Mouse (Mus musculus) cerebellum, adult 11 months (tissue): Measurements from ENCODE around the gene Ifna7.
A peak's percentile ranks its signal among the peaks of the same experiment; 100 is the strongest.
"Not testable (repeated sequence)": the region's sequence is repeated elsewhere in the genome, so short reads cannot be mapped to it uniquely, and the experiment has no call there.

Experiments used
- DNase-seq: peaks from one replicate; pipeline ENCODE4 v3.0.0; 2022

The Ifna7 gene

DNA sequence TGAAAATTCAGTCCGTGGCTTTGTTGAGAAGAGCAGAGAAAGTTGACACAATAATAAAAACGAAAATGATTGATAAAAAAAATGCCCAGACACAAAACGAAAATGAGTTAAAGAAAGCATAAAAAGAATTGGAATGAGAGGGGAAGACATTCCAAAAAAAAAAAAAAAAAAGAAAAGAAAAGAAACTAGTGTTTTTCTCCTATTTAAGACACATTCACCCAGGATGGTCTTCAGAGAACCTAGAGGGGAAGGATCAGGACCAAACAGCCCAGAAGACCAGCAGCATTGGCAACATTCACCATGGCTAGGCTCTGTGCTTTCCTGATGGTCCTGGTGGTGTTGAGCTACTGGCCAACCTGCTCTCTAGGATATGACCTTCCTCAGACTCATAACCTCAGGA, at the start of gene Ifna7:
TSS of gene Ifna7 (plus strand) at position 301 of the 400 bp plus-strand sequence.
- no peak for DNase-seq

DNA sequence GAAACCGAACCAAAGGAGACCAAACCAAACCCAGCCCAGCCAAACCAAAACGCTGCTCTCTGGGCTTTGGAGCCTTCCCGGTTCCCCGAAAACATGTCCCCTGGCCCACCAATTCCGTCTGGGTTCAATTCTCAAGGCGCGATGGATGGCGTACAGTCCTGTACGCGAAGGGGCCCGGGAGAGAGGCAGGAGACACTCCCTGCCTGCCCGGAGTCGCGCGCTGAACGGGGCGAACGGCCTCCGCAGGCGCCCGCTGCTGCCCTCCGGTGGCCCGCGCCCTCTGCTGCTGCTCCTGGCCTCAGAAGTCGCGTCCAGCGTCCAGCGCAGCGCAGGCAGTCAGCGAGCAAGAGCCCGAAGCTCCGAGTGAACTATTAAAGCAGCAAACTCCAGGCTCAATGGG, 42.5 kb upstream of the Ifna7 start, which contains the start of gene Gm13290:
TSS of gene Gm13290 (plus strand) at position 301 of the 400 bp plus-strand sequence.
- not testable (repeated sequence) for DNase-seq

DNA sequence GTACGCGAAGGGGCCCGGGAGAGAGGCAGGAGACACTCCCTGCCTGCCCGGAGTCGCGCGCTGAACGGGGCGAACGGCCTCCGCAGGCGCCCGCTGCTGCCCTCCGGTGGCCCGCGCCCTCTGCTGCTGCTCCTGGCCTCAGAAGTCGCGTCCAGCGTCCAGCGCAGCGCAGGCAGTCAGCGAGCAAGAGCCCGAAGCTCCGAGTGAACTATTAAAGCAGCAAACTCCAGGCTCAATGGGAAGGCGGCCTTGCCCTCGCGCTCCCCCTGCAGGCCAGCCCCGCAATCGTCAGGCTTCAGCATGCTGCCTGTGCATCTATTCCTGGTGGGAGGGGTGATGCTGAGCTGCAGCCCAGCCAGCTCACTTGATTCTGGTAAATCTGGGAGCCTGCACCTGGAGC, 39.4 kb upstream of the Ifna7 start, which contains the start of gene Gm13289:
TSS of gene Gm13289 (plus strand) at position 301 of the 400 bp plus-strand sequence.
- DNase-seq, result not testable (repeated sequence)

DNA sequence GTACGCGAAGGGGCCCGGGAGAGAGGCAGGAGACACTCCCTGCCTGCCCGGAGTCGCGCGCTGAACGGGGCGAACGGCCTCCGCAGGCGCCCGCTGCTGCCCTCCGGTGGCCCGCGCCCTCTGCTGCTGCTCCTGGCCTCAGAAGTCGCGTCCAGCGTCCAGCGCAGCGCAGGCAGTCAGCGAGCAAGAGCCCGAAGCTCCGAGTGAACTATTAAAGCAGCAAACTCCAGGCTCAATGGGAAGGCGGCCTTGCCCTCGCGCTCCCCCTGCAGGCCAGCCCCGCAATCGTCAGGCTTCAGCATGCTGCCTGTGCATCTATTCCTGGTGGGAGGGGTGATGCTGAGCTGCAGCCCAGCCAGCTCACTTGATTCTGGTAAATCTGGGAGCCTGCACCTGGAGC, 36.5 kb upstream of the Ifna7 start, which contains the start of gene Gm13272:
TSS of gene Gm13272 (plus strand) at position 301 of the 400 bp plus-strand sequence.
- not testable (repeated sequence) for DNase-seq

DNA sequence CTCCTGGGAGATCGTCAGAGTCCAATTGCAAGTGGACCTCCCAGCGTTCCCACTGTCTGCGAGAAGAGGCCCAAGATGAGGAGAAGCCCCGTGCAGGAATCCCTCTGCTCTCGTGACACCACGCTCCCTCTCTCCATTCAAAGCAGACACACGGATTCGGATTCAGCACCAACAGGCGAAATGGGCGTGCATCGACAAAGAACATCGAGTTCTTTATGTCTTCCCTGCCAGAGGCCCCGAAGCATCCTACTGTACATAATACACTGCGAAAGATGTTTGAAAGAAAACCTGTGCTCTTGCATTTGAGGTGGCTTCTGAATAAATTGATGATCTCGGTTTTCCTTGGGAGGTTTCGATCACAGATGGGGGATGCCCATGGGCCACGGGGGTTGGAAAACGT, 35.7 kb upstream of the Ifna7 start:
- DNase-seq, result not testable (repeated sequence)

DNA sequence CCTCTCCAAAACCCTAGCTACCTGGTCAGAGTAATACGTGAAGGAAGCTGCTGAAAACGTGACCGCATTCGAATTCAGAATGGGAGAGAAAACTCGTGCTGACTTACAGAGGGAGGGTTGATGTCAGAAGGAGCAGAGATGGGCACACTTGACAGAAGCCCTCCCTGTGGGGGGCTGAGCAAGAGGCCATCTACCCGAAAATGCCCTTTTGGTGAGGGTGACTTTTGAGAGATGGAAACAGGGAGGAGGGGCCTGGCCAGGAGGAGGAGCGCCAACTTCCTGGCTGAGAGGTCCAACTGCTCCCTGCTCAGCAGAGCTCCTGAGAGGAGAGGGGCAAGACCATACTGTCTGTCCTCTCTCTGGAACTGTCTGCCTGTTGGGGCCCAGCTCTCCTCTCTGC, 34.2 kb upstream of the Ifna7 start, which contains the start of gene Ifnz:
TSS of gene Ifnz (plus strand) at position 301 of the 400 bp plus-strand sequence.
- DNase-seq, result not testable (repeated sequence)

DNA sequence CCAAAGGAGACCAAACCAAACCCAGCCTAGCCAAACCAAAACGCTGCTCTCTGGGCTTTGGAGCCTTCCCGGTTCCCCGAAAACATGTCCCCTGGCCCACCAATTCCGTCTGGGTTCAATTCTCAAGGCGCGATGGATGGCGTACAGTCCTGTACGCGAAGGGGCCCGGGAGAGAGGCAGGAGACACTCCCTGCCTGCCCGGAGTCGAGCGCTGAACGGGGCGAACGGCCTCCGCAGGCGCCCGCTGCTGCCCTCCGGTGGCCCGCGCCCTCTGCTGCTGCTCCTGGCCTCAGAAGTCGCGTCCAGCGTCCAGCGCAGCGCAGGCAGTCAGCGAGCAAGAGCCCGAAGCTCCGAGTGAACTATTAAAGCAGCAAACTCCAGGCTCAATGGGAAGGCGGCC, 33.7 kb upstream of the Ifna7 start:
- not testable (repeated sequence) for DNase-seq

DNA sequence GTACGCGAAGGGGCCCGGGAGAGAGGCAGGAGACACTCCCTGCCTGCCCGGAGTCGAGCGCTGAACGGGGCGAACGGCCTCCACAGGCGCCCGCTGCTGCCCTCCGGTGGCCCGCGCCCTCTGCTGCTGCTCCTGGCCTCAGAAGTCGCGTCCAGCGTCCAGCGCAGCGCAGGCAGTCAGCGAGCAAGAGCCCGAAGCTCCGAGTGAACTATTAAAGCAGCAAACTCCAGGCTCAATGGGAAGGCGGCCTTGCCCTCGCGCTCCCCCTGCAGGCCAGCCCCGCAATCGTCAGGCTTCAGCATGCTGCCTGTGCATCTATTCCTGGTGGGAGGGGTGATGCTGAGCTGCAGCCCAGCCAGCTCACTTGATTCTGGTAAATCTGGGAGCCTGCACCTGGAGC, 30.6 kb upstream of the Ifna7 start, which contains the start of gene Gm13276:
TSS of gene Gm13276 (plus strand) at position 301 of the 400 bp plus-strand sequence.
- not testable (repeated sequence) for DNase-seq

DNA sequence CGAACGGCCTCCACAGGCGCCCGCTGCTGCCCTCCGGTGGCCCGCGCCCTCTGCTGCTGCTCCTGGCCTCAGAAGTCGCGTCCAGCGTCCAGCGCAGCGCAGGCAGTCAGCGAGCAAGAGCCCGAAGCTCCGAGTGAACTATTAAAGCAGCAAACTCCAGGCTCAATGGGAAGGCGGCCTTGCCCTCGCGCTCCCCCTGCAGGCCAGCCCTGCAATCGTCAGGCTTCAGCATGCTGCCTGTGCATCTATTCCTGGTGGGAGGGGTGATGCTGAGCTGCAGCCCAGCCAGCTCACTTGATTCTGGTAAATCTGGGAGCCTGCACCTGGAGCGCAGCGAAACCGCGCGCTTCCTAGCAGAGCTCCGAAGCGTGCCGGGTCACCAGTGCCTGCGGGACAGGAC, 27.6 kb upstream of the Ifna7 start, which contains the start of gene Gm13277:
TSS of gene Gm13277 (plus strand) at position 231 of the 400 bp plus-strand sequence.
- DNase-seq, result peak; percentile 61

DNA sequence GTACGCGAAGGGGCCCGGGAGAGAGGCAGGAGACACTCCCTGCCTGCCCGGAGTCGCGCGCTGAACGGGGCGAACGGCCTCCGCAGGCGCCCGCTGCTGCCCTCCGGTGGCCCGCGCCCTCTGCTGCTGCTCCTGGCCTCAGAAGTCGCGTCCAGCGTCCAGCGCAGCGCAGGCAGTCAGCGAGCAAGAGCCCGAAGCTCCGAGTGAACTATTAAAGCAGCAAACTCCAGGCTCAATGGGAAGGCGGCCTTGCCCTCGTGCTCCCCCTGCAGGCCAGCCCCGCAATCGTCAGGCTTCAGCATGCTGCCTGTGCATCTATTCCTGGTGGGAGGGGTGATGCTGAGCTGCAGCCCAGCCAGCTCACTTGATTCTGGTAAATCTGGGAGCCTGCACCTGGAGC, 24.8 kb upstream of the Ifna7 start, which contains the start of gene Gm13278:
TSS of gene Gm13278 (plus strand) at position 301 of the 400 bp plus-strand sequence.
- DNase-seq, result not testable (repeated sequence)

DNA sequence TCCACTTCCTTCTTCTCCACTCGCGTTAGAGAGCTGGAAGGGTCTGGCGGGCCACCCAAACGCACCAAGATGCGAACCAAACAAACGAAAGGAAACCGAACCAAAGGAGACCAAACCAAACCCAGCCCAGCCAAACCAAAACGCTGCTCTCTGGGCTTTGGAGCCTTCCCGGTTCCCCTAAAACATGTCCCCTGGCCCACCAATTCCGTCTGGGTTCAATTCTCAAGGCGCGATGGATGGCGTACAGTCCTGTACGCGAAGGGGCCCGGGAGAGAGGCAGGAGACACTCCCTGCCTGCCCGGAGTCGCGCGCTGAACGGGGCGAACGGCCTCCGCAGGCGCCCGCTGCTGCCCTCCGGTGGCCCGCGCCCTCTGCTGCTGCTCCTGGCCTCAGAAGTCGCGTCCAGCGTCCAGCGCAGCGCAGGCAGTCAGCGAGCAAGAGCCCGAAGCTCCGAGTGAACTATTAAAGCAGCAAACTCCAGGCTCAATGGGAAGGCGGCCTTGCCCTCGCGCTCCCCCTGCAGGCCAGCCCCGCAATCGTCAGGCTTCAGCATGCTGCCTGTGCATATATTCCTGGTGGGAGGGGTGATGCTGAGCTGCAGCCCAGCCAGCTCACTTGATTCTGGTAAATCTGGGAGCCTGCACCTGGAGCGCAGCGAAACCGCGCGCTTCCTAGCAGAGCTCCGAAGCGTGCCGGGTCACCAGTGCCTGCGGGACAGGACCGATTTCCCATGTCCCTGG, 21.9 kb upstream of the Ifna7 start, which contains the start of gene Gm13275:
TSS of gene Gm13275 (plus strand) at position 552 of the 740 bp plus-strand sequence.
- DNase-seq, result peak; percentile 73

DNA sequence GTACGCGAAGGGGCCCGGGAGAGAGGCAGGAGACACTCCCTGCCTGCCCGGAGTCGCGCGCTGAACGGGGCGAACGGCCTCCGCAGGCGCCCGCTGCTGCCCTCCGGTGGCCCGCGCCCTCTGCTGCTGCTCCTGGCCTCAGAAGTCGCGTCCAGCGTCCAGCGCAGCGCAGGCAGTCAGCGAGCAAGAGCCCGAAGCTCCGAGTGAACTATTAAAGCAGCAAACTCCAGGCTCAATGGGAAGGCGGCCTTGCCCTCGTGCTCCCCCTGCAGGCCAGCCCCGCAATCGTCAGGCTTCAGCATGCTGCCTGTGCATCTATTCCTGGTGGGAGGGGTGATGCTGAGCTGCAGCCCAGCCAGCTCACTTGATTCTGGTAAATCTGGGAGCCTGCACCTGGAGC, 18.9 kb upstream of the Ifna7 start, which contains the start of gene Gm13279:
TSS of gene Gm13279 (plus strand) at position 301 of the 400 bp plus-strand sequence.
- not testable (repeated sequence) for DNase-seq

DNA sequence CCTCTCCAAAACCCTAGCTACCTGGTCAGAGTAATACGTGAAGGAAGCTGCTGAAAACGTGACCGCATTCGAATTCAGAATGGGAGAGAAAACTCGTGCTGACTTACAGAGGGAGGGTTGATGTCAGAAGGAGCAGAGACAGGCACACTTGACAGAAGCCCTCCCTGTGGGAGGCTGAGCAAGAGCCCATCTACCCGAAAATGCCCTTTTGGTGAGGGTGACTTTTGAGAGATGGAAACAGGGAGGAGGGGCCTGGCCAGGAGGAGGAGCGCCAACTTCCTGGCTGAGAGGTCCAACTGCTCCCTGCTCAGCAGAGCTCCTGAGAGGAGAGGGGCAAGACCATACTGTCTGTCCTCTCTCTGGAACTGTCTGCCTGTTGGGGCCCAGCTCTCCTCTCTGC, 16.7 kb upstream of the Ifna7 start, which contains the start of gene Gm13285:
TSS of gene Gm13285 (plus strand) at position 301 of the 400 bp plus-strand sequence.
- DNase-seq, result not testable (repeated sequence)

DNA sequence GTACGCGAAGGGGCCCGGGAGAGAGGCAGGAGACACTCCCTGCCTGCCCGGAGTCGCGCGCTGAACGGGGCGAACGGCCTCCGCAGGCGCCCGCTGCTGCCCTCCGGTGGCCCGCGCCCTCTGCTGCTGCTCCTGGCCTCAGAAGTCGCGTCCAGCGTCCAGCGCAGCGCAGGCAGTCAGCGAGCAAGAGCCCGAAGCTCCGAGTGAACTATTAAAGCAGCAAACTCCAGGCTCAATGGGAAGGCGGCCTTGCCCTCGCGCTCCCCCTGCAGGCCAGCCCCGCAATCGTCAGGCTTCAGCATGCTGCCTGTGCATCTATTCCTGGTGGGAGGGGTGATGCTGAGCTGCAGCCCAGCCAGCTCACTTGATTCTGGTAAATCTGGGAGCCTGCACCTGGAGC, 13.1 kb upstream of the Ifna7 start, which contains the start of gene Gm13287:
TSS of gene Gm13287 (plus strand) at position 301 of the 400 bp plus-strand sequence.
- not testable (repeated sequence) for DNase-seq

DNA sequence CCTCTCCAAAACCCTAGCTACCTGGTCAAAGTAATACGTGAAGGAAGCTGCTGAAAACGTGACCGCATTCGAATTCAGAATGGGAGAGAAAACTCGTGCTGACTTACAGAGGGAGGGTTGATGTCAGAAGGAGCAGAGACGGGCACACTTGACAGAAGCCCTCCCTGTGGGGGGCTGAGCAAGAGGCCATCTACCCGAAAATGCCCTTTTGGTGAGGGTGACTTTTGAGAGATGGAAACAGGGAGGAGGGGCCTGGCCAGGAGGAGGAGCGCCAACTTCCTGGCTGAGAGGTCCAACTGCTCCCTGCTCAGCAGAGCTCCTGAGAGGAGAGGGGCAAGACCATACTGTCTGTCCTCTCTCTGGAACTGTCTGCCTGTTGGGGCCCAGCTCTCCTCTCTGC, 10.8 kb upstream of the Ifna7 start, which contains the start of gene Gm13288:
TSS of gene Gm13288 (plus strand) at position 301 of the 400 bp plus-strand sequence.
- not testable (repeated sequence) for DNase-seq

DNA sequence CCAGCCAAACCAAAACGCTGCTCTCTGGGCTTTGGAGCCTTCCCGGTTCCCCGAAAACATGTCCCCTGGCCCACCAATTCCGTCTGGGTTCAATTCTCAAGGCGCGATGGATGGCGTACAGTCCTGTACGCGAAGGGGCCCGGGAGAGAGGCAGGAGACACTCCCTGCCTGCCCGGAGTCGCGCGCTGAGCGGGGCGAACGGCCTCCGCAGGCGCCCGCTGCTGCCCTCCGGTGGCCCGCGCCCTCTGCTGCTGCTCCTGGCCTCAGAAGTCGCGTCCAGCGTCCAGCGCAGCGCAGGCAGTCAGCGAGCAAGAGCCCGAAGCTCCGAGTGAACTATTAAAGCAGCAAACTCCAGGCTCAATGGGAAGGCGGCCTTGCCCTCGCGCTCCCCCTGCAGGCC, 10.3 kb upstream of the Ifna7 start:
- DNase-seq, result peak; percentile 17

DNA sequence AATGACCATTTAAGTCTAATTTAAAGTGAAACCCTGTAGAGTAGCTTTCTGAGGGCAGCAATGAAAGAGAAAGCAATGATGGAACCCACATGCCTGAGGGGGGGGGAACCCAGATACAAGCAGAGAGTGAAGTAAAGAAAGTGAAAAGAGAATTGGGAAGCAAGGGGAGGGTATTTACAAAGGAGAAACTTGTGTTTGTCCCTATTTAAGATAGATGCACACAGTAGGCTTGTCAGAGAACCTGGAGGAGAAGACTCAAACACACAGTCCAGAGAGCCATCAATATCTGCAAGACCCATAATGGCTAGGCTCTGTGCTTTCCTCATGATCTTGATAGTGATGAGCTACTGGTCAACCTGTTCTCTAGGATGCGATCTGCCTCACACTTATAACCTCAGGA, 3.6 kb downstream of the Ifna7 start, which contains the start of gene Ifna11:
TSS of gene Ifna11 (plus strand) at position 301 of the 400 bp plus-strand sequence.
- DNase-seq, result no peak

DNA sequence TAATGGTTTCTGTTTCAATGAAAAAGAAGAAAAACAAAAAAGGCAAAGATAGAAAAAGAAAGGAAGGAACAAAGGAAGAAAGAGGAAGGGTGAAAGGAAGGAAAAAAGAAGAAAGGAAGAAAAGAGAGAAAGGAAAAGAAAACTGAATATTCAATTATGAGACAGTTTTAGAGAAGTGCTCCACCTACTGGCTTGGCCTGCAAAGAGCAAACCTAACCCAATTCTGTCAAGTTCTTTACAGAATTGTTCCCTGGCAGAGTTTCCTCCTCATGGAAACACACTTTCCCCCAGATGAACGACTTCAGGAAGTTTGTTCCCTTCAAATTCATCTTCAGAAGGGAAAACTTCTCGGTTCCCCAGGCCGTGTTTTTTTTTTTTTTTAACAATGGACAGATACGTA, 7.0 kb downstream of the Ifna7 start:
- no peak for DNase-seq

DNA sequence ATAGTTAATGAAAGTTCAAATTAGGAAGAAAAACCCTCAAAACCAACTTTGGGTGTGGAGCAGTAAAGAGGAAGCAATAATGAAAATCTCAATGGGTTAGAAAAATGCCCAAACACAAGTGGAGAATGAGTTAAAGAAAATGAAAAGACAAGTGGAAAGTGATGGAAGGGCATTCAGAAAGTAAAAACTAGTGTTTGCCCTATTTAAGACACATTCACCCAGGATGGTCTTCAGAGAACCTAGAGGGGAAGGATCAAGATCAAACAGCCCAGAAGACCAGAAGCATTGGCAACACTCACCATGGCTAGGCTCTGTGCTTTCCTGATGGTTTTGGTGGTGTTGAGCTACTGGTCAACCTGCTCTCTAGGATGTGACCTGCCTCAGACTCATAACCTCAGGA, 11.1 kb downstream of the Ifna7 start, which contains the start of gene Ifna6:
TSS of gene Ifna6 (plus strand) at position 301 of the 400 bp plus-strand sequence.
- not testable (repeated sequence) for DNase-seq

DNA sequence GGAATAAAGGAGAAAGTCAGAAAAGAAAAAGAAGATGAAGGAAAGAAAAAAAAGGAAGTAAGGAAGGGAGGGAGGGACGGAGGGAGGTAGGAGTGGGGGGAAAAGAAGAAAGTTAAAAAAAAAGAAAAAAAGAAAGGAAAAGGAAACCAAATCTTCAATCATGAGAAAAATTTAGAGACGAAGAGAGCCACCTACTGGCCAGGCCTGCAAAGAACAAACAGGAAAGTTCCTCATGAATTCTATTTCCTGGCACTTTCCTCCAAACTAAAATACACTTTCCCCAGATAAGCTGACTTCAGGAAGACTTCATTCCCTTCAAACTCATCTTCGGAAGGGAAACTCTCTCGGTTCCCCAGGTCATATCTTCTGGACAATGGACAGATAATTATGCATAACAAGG, 14.5 kb downstream of the Ifna7 start:
- DNase-seq, result no peak

DNA sequence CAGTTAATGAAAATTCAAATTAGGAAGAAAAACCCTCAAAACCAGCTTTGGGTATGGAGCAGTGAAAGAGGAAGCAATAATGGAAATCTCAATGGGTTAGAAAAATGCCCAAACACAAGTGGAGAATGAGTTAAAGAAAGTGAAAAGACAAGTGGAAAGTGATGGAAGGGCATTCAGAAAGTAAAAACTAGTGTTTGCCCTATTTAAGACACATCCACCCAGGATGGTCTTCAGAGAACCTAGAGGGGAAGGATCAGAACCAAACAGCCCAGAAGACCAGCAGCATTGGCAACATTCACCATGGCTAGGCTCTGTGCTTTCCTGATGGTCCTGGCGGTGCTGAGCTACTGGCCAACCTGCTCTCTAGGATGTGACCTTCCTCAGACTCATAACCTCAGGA, 19.2 kb downstream of the Ifna7 start, which contains the start of gene Ifna5:
TSS of gene Ifna5 (plus strand) at position 301 of the 400 bp plus-strand sequence.
- not testable (repeated sequence) for DNase-seq

DNA sequence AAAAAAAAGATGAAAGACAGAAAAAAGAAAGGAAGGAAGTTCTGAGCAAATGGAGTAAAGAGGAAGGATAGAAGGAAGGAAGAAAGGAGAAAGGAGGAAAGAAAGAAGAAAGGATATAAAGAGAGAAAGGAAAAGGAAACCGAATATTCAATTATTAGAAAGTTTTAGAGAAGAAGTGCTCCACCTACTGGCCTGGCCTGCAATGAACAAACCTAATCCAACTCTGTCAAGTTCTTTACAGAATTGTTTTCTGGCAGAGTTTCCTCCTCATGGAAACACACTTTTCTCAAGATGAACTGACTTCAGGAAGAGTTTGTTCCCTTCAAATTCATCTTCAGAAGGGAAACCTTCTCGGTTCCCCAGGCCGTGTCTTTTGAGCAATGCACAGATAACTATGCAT, 22.8 kb downstream of the Ifna7 start:
- no peak for DNase-seq

DNA sequence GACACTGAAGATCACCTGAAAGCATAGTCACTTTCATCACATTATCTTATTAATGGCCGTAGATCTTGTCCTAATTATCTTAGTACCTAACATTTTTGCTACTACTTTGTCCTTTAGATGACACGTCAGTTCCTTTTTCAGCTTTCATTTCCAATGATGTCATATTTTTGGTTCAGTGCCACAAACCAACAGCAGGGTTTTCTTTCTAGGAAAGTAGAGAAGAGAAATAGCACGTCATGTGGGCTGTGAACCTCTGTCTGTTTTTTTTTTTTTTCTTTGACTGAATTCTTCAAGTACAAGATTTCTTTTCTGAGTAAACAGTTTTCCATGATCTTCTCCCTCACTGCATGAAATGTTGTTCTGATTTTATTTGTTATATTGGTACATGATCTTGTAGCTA, 24.0 kb downstream of the Ifna7 start:
- no peak for DNase-seq
